Mouse (Mus musculus) heart, embryonic 10.5 days (tissue): ENCODE results near the gene Mtx2. TPM values are rescaled to one million over a fixed set of nuclear protein-coding genes. Genes with fewer than 3 reads are reported as not detected.

ENCODE experiments used
- DNase-seq: peaks from one replicate; pipeline ENCODE4 v3.0.0-alpha.2; 2017; ENCODE audit warnings: low spot score
- H3K27ac ChIP-seq: fragments of 300-500 bp; sonication (generic); 2 replicates; pipeline ENCODE4 v1.5.1; 2016; ENCODE audit warnings: mild to moderate bottlenecking
- H3K27me3 ChIP-seq: fragments of 300-500 bp; sonication (generic); 2 replicates; pipeline ENCODE4 v1.6.1; 2016; ENCODE audit warnings: mild to moderate bottlenecking; ENCODE audit not compliant: poor library complexity, insufficient read depth, severe bottlenecking
- H3K36me3 ChIP-seq: fragments of 300-500 bp; sonication (generic); 2 replicates; pipeline ENCODE4 v1.6.1; 2016; ENCODE audit warnings: mild to moderate bottlenecking, moderate library complexity
- H3K4me1 ChIP-seq: fragments of 300-500 bp; sonication (generic); 2 replicates; pipeline ENCODE4 v1.6.1; 2016; ENCODE audit warnings: mild to moderate bottlenecking
- H3K4me3 ChIP-seq: fragments of 300-500 bp; sonication (generic); 2 replicates; pipeline ENCODE4 v1.5.1; 2016; ENCODE audit warnings: mild to moderate bottlenecking, moderate library complexity
- H3K9me3 ChIP-seq: fragments of 300-500 bp; sonication (generic); 2 replicates; pipeline ENCODE4 v1.6.1; 2016; ENCODE audit warnings: mild to moderate bottlenecking, moderate library complexity
- WGBS: fragments of 180-500 bp; shearing (Covaris S2); methylation state at CpG from one replicate; pipeline ENCODE4 v1.1.7; 2016; 5-methylcytosine and 5-hydroxymethylcytosine counted together
- polyA plus RNA-seq: library from polyadenylated mRNA; unstranded; fragments of >200 nt; fragmentation: Nextera tagmentation; extraction: Ambion mirVana; gene quantifications from 2 replicates; pipeline ENCODE4 v1.2.1, GENCODE M21; 2016

Mtx2 gene
- 141 and 146 TPM in 2 replicates for polyA plus RNA-seq

GRCm38 (mm10) chr2:74825730-74826430 is at the start of gene Mtx2:
TSS of gene Mtx2 (plus strand) at chr2:74825803.
- WGBS: under 1% methylated on average over 74 of the region's 74 CpGs
- H3K4me1 ChIP-seq: no peaks in the 10 kb centered on the region
- H3K9me3 ChIP-seq: no peaks in the 10 kb centered on the region
- DNase-seq: peak; percentile 91
- H3K27me3 ChIP-seq: no peaks in the 10 kb centered on the region; the same call in 1 of the 2 replicates
- H3K27ac ChIP-seq: peak within 1 kb of the TSS; percentile 100
- H3K36me3 ChIP-seq: no peaks in the 10 kb centered on the region
- peak within 1 kb of the TSS; percentile 98 for H3K4me3 ChIP-seq

- no peak overlapping the region for H3K27ac ChIP-seq
- H3K27me3 ChIP-seq: no peaks in the 10 kb centered on the region
- H3K36me3 ChIP-seq: no peaks in the 10 kb centered on the region
- H3K4me1 ChIP-seq: no peaks in the 10 kb centered on the region
- WGBS: 72% methylated on average over 13 of the region's 13 CpGs
- H3K4me3 ChIP-seq: no peak overlapping the region
- no peaks in the 10 kb centered on the region for H3K9me3 ChIP-seq
- DNase-seq: no peak
These were observed 47.9 kb upstream of the Mtx2 start for GRCm38 (mm10) chr2:74777536-74778275.

GRCm38 (mm10) chr2:74781386-74781785 is 44.2 kb upstream of the Mtx2 start:
- H3K27ac ChIP-seq: no peak overlapping the region
- H3K9me3 ChIP-seq: no peaks in the 10 kb centered on the region
- no peaks in the 10 kb centered on the region for H3K27me3 ChIP-seq
- DNase-seq: no peak
- no peaks in the 10 kb centered on the region for H3K4me1 ChIP-seq
- H3K4me3 ChIP-seq: no peak overlapping the region
- no peaks in the 10 kb centered on the region for H3K36me3 ChIP-seq
- WGBS: 83% methylated on average over 5 of the region's 5 CpGs

- Histone ChIP-seq H3K27me3 (no peaks in the 10 kb centered on the region), H3K9me3 (no peaks in the 10 kb centered on the region), H3K4me1 (no peaks in the 10 kb centered on the region), H3K36me3 (no peaks in the 10 kb centered on the region), H3K4me3 (no peak overlapping the region), H3K27ac (no peak overlapping the region)
- WGBS: 52% methylated on average over 7 of the region's 7 CpGs
- DNase-seq: no peak
These were observed 30.1 kb upstream of the Mtx2 start for GRCm38 (mm10) chr2:74795531-74795930.

- H3K4me1 ChIP-seq: no peaks in the 10 kb centered on the region
- no peak overlapping the region for H3K27ac ChIP-seq
- no peaks in the 10 kb centered on the region for H3K36me3 ChIP-seq
- DNase-seq: no peak
- H3K9me3 ChIP-seq: no peaks in the 10 kb centered on the region
- no peak overlapping the region for H3K4me3 ChIP-seq
- WGBS: 78% methylated on average over 5 of the region's 5 CpGs
- H3K27me3 ChIP-seq: no peaks in the 10 kb centered on the region
These were observed 17.2 kb upstream of the Mtx2 start for GRCm38 (mm10) chr2:74808431-74808830.

- DNase-seq: no peak
- H3K4me1 ChIP-seq: no peaks in the 10 kb centered on the region
- H3K27me3 ChIP-seq: peaks cover 9% of the 10 kb centered on the region; the same call in 1 of the 2 replicates
- H3K4me3 ChIP-seq: no peak overlapping the region
- no peaks in the 10 kb centered on the region for H3K36me3 ChIP-seq
- no peaks in the 10 kb centered on the region for H3K9me3 ChIP-seq
- no peak overlapping the region for H3K27ac ChIP-seq
- 75% methylated on average over 5 of the region's 5 CpGs for WGBS
These were observed 2.9 kb upstream of the Mtx2 start for GRCm38 (mm10) chr2:74822654-74823053.

GRCm38 (mm10) chr2:74825371-74825729 is 253 bp upstream of the Mtx2 start:
- peak overlapping the region; percentile 98 for H3K4me3 ChIP-seq
- H3K9me3 ChIP-seq: no peaks in the 10 kb centered on the region
- H3K27ac ChIP-seq: peak overlapping the region; percentile 100
- DNase-seq: no peak
- no peaks in the 10 kb centered on the region; the same call in 1 of the 2 replicates for H3K27me3 ChIP-seq
- 72% methylated on average over 3 of the region's 3 CpGs for WGBS
- no peaks in the 10 kb centered on the region for H3K4me1 ChIP-seq
- no peaks in the 10 kb centered on the region for H3K36me3 ChIP-seq

GRCm38 (mm10) chr2:74846992-74847391 is 21.4 kb downstream of the Mtx2 start:
- 76% methylated on average over 5 of the region's 5 CpGs for WGBS
- Histone ChIP-seq H3K27me3 (no peaks in the 10 kb centered on the region), H3K4me3 (no peak overlapping the region), H3K27ac (no peak overlapping the region), H3K4me1 (no peaks in the 10 kb centered on the region), H3K9me3 (no peaks in the 10 kb centered on the region), H3K36me3 (no peaks in the 10 kb centered on the region)
- DNase-seq: no peak

GRCm38 (mm10) chr2:74847516-74847915 is 21.9 kb downstream of the Mtx2 start:
- Histone ChIP-seq H3K27me3 (no peaks in the 10 kb centered on the region), H3K9me3 (no peaks in the 10 kb centered on the region), H3K36me3 (no peaks in the 10 kb centered on the region), H3K4me3 (no peak overlapping the region), H3K27ac (no peak overlapping the region), H3K4me1 (no peaks in the 10 kb centered on the region)
- WGBS: 76% methylated on average over 2 of the region's 2 CpGs
- DNase-seq: no peak

- Histone ChIP-seq H3K27me3 (no peaks in the 10 kb centered on the region), H3K36me3 (no peaks in the 10 kb centered on the region), H3K4me1 (no peaks in the 10 kb centered on the region), H3K27ac (no peak overlapping the region), H3K4me3 (no peak overlapping the region), H3K9me3 (no peaks in the 10 kb centered on the region)
- WGBS: 60% methylated on average over 1 of the region's 1 CpGs
- no peak for DNase-seq
These were observed 24.4 kb downstream of the Mtx2 start for GRCm38 (mm10) chr2:74850036-74850435.

- no peak for DNase-seq
- 88% methylated on average over 1 of the region's 1 CpGs for WGBS
- Histone ChIP-seq H3K4me3 (no peak overlapping the region), H3K27me3 (no peaks in the 10 kb centered on the region), H3K4me1 (peaks cover 6% of the 10 kb centered on the region; the same call in 1 of the 2 replicates), H3K36me3 (peaks cover 22% of the 10 kb centered on the region), H3K27ac (no peak overlapping the region), H3K9me3 (no peaks in the 10 kb centered on the region)
These were observed 36.5 kb downstream of the Mtx2 start for GRCm38 (mm10) chr2:74862070-74862476.

GRCm38 (mm10) chr2:74865414-74865813 is 39.8 kb downstream of the Mtx2 start:
- Histone ChIP-seq H3K9me3 (no peaks in the 10 kb centered on the region), H3K4me3 (no peak overlapping the region), H3K4me1 (peaks cover 6% of the 10 kb centered on the region; the same call in 1 of the 2 replicates), H3K27ac (no peak overlapping the region), H3K27me3 (no peaks in the 10 kb centered on the region), H3K36me3 (peaks cover 22% of the 10 kb centered on the region)
- DNase-seq: no peak

- H3K4me1 ChIP-seq: no peaks in the 10 kb centered on the region
- DNase-seq: no peak
- no peak overlapping the region for H3K4me3 ChIP-seq
- H3K36me3 ChIP-seq: peaks cover 28% of the 10 kb centered on the region
- H3K27me3 ChIP-seq: no peaks in the 10 kb centered on the region
- no peak overlapping the region for H3K27ac ChIP-seq
- H3K9me3 ChIP-seq: no peaks in the 10 kb centered on the region
- 88% methylated on average over 9 of the region's 9 CpGs for WGBS
These were observed 48.4 kb downstream of the Mtx2 start for GRCm38 (mm10) chr2:74874043-74874442.
